Mouse (Mus musculus): ENCODE results near the gene Gpr153. TPM values are rescaled to one million over a fixed set of nuclear protein-coding genes. Genes with fewer than 3 reads are reported as not detected.

The Gpr153 gene
- polyA plus RNA-seq, 1 experiment from 2014 or later, result 6.7 TPM

DNA sequence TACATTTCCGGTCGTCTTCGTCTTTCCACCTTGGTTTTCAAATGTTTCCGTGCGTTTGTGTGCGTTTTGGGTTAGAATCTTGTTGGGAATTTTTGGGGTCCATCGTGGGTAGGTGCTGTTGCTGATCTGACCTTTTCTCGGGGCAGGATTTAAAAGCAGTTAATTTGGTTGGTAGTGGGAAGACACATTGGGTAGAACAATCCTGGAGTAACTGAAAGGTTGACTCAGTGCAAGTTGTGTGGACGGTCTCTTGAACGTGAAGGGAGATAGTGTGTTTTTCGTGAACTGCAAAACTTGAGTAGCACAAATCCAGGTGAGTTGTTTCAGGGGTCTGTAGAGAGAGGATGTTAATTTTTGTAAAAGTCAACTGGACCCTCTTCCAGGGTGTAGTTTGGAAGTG, 52.5 kb downstream of the Gpr153 start:
- Histone ChIP-seq H3K4me3 (ENCODE audit: low read depth, low read length) (peak overlapping the region; percentile 97), H3K27ac (ENCODE audit: low read depth, low read length) (no peak overlapping the region), H3K4me2 (ENCODE audit: low read length) (peak overlapping the region; percentile 89), H3K9me3 (replicated peaks; ENCODE audit: control insufficient read depth, low read length) (no peaks in the 10 kb centered on the region), H3K4me1 (ENCODE audit: control insufficient read depth, insufficient read depth, low read length) (peaks cover 7% of the 10 kb centered on the region; the same call in 1 of the 2 replicates), H3K36me3 (ENCODE audit: control insufficient read depth, insufficient read depth, low read length) (peaks cover 38% of the 10 kb centered on the region), H3K9ac (ENCODE audit: low read length) (peak overlapping the region; percentile 93), H3K27me3 (replicated peaks; ENCODE audit: control insufficient read depth, insufficient read depth, low read length) (no peaks in the 10 kb centered on the region)
- ATAC-seq (no peak), DNase-seq (ENCODE audit: low spot score) (no peak)
- WGBS, result 2% methylated on average over 11 of the region's 11 CpGs

DNA sequence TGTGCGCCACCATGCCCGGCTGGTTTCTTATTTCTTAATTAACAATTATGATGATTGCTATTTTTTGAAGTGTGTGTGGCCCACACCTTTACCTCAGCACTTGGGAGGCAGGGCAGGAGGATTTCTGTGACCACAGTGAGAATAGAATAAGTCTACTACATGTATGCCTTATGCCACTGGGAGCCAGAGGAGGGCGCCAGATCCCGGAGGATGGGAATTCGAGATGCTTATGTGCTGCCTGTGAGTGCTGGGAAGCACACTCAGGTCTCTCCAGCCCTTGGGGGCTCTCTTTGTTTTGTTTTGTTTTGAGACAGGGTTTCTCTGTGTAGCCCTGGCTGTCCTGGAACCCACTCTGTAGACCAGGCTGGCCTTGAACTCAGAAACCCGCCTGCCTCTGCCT, 54.7 kb downstream of the Gpr153 start:
- no peaks in the 10 kb centered on the region for H3K27me3 ChIP-seq (replicated peaks; ENCODE audit: control insufficient read depth, insufficient read depth, low read length)
- no peak overlapping the region for H3K4me3 ChIP-seq (ENCODE audit: low read depth, low read length)
- 74% methylated on average over 6 of the region's 6 CpGs for WGBS
- DNase-seq (ENCODE audit: low spot score) (peak; percentile 28), ATAC-seq (no peak)
- no peak overlapping the region for H3K9ac ChIP-seq (ENCODE audit: low read length)
- peaks cover 59% of the 10 kb centered on the region for H3K36me3 ChIP-seq (ENCODE audit: control insufficient read depth, insufficient read depth, low read length)
- no peak overlapping the region for H3K4me2 ChIP-seq (ENCODE audit: low read length)
- no peaks in the 10 kb centered on the region for H3K9me3 ChIP-seq (replicated peaks; ENCODE audit: control insufficient read depth, low read length)
- no peak overlapping the region for H3K27ac ChIP-seq (ENCODE audit: low read depth, low read length)
- H3K4me1 ChIP-seq (ENCODE audit: control insufficient read depth, insufficient read depth, low read length), result peaks cover 7% of the 10 kb centered on the region; the same call in 1 of the 2 replicates

DNA sequence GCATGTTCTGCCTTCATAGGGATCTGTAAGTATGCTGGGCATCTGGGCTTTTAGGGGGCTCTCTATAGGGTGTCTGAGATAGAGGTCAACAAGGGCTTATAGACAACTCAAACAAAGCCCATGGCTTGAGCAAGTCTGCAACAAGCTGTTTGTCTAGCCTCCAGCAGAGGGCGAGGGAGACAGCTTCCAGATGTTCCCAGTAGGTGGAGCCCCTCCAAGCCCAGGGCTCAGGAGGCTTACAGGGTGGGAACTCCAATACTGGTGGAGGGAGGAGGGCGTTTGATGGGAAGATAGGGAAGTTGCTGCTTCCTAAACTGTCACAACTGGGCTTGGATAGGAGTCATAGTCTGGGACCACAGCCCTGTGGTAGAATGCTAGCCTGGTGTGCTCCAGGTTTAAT, 58.9 kb downstream of the Gpr153 start:
- no peak overlapping the region for H3K9ac ChIP-seq (ENCODE audit: low read length)
- H3K4me3 ChIP-seq (ENCODE audit: low read depth, low read length), result no peak overlapping the region
- no peaks in the 10 kb centered on the region for H3K27me3 ChIP-seq (replicated peaks; ENCODE audit: control insufficient read depth, insufficient read depth, low read length)
- DNase-seq (ENCODE audit: low spot score), result peak; percentile 85
- no peaks in the 10 kb centered on the region for H3K4me1 ChIP-seq (ENCODE audit: control insufficient read depth, insufficient read depth, low read length)
- no peak overlapping the region for H3K27ac ChIP-seq (ENCODE audit: low read depth, low read length)
- H3K36me3 ChIP-seq (ENCODE audit: control insufficient read depth, insufficient read depth, low read length), result peaks cover 77% of the 10 kb centered on the region
- peak; percentile 63; the same call in 1 of the 2 replicates for ATAC-seq
- 34% methylated on average over 2 of the region's 2 CpGs for WGBS
- H3K4me2 ChIP-seq (ENCODE audit: low read length), result no peak overlapping the region
- no peaks in the 10 kb centered on the region for H3K9me3 ChIP-seq (replicated peaks; ENCODE audit: control insufficient read depth, low read length)

DNA sequence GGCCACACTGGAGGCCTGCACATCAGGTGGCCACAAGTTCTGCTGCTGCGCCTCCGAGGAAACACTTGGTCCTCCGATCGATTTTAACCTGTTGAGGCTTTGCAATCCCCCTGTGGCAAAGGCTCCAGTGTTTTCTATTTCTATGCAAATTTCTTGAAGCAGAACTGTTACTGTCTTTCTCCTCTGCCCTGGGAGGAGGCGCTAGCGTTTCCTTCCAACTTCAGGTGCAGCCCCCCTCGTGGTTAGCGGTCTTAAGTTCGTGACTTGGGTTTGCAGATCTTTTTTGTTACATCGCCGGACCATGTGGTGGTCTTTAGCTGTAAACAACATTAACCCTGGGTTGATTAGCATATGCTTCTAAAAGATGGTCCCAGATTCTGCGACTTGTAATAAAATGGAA, 59.6 kb downstream of the Gpr153 start:
- Histone ChIP-seq H3K27me3 (replicated peaks; ENCODE audit: control insufficient read depth, insufficient read depth, low read length) (no peaks in the 10 kb centered on the region), H3K4me1 (ENCODE audit: control insufficient read depth, insufficient read depth, low read length) (no peaks in the 10 kb centered on the region), H3K4me2 (ENCODE audit: low read length) (no peak overlapping the region), H3K36me3 (ENCODE audit: control insufficient read depth, insufficient read depth, low read length) (peaks cover 72% of the 10 kb centered on the region), H3K4me3 (ENCODE audit: low read depth, low read length) (no peak overlapping the region), H3K27ac (ENCODE audit: low read depth, low read length) (no peak overlapping the region), H3K9me3 (replicated peaks; ENCODE audit: control insufficient read depth, low read length) (no peaks in the 10 kb centered on the region), H3K9ac (ENCODE audit: low read length) (no peak overlapping the region)
- DNase-seq (ENCODE audit: low spot score) (no peak), ATAC-seq (no peak)
- 92% methylated on average over 12 of the region's 12 CpGs for WGBS

Other genes starting within 250 kb of the Gpr153 start
- gene Zbtb48, start 246.6 kb upstream of the Gpr153 start, polyA plus RNA-seq (2014; fragmentation: Nextera tagmentation; extraction: Ambion mirVana), result 17.2 and 21.6 TPM in 2 replicates
- 0.32 and 0.70 TPM in 2 replicates for gene Tas1r1, start 235.7 kb upstream of the Gpr153 start, polyA plus RNA-seq (2014; fragmentation: Nextera tagmentation; extraction: Ambion mirVana)
- gene Nol9, start 234.9 kb upstream of the Gpr153 start, polyA plus RNA-seq (2014; fragmentation: Nextera tagmentation; extraction: Ambion mirVana), result 16.1 and 19.8 TPM in 2 replicates
- 5.0 and 7.1 TPM in 2 replicates for gene Plekhg5, start 201.7 kb upstream of the Gpr153 start, polyA plus RNA-seq (2014; fragmentation: Nextera tagmentation; extraction: Ambion mirVana)
- gene Tnfrsf25, start 158.3 kb upstream of the Gpr153 start, polyA plus RNA-seq (2014; fragmentation: Nextera tagmentation; extraction: Ambion mirVana), result 0.62 and 1.3 TPM in 2 replicates
- 0.19 TPM in 1 of 2 replicates, not detected in the other for gene Espn, start 121.9 kb upstream of the Gpr153 start, polyA plus RNA-seq (2014; fragmentation: Nextera tagmentation; extraction: Ambion mirVana)
- gene Hes2, start 115.4 kb upstream of the Gpr153 start, polyA plus RNA-seq (2014; fragmentation: Nextera tagmentation; extraction: Ambion mirVana), result not detected in 2 replicates
- 168 and 208 TPM in 2 replicates for gene Acot7, start 96.1 kb upstream of the Gpr153 start, polyA plus RNA-seq (2014; fragmentation: Nextera tagmentation; extraction: Ambion mirVana)
- not detected in 2 replicates for gene Hes3, start 17.4 kb downstream of the Gpr153 start, polyA plus RNA-seq (2014; fragmentation: Nextera tagmentation; extraction: Ambion mirVana)
- 13.2 and 18.2 TPM in 2 replicates for gene Icmt, start 23.0 kb downstream of the Gpr153 start, polyA plus RNA-seq (2014; fragmentation: Nextera tagmentation; extraction: Ambion mirVana)
- gene Rnf207, start 44.8 kb downstream of the Gpr153 start, polyA plus RNA-seq (2014; fragmentation: Nextera tagmentation; extraction: Ambion mirVana), result 2.4 and 2.5 TPM in 2 replicates
- 196 and 235 TPM in 2 replicates for gene Rpl22, start 51.5 kb downstream of the Gpr153 start, polyA plus RNA-seq (2014; fragmentation: Nextera tagmentation; extraction: Ambion mirVana)
- 15.6 and 18.6 TPM in 2 replicates for gene Chd5, start 64.4 kb downstream of the Gpr153 start, polyA plus RNA-seq (2014; fragmentation: Nextera tagmentation; extraction: Ambion mirVana)
- gene Nphp4, start 202.5 kb downstream of the Gpr153 start, polyA plus RNA-seq (2014; fragmentation: Nextera tagmentation; extraction: Ambion mirVana), result 3.6 and 4.4 TPM in 2 replicates
- gene Kcnab2, start 203.6 kb downstream of the Gpr153 start, polyA plus RNA-seq (2014; fragmentation: Nextera tagmentation; extraction: Ambion mirVana), result 11.2 and 13.4 TPM in 2 replicates